Mouse (Mus musculus) MEL (cell line): ENCODE measurements around the gene 1600002K03Rik. TPM values are rescaled to one million over a fixed set of nuclear protein-coding genes. Genes with fewer than 3 reads are reported as not detected.

Source experiments
- DNase-seq: peaks from one replicate; pipeline ENCODE4 v3.0.0; 2011; ENCODE audit warnings: low read depth, low spot score
- H3K27ac ChIP-seq: 2 replicates; pipeline ENCODE4 v1.5.1; 2012; ENCODE audit warnings: low read depth, mild to moderate bottlenecking, control low read depth, low read length, moderate library complexity; ENCODE audit not compliant: control insufficient read depth
- H3K27me3 ChIP-seq, 2 experiments: fragments of 150-350 bp in 1 of 2; sonication (generic) in 1 of 2; 2 replicates each; pipeline ENCODE4 v1.6.1; 2012; ENCODE audit warnings: low read length in 2 of 2, mild to moderate bottlenecking in 2 of 2, improper control_type of control experiment in 1 of 2, moderate library complexity in 1 of 2; ENCODE audit not compliant: insufficient read depth in 2 of 2, control insufficient read depth in 1 of 2
- H3K36me3 ChIP-seq, 2 experiments: 2 replicates each; pipeline ENCODE4 v1.6.1; 2012 to 2014; ENCODE audit warnings: low read length in 2 of 2, improper control_type of control experiment in 1 of 2, inconsistent platforms in 1 of 2, mild to moderate bottlenecking in 1 of 2; ENCODE audit not compliant: insufficient read depth in 2 of 2, control insufficient read depth in 1 of 2
- H3K4me1 ChIP-seq, 2 experiments: fragments of 150-350 bp in 1 of 2; sonication (generic) in 1 of 2; 2 replicates each; pipeline ENCODE4 v1.6.1; 2012; ENCODE audit warnings: low read length in 2 of 2, improper control_type of control experiment in 1 of 2, mild to moderate bottlenecking in 1 of 2; ENCODE audit not compliant: insufficient read depth in 2 of 2, control insufficient read depth in 1 of 2
- H3K4me3 ChIP-seq, 2 experiments: fragments of 150-350 bp in 1 of 2; sonication (generic) in 1 of 2; 2 replicates each; pipeline ENCODE4 v1.5.1; 2012; ENCODE audit warnings: low read depth in 2 of 2, low read length in 2 of 2, mild to moderate bottlenecking in 2 of 2, moderate library complexity in 2 of 2, control low read depth in 1 of 2, improper control_type of control experiment in 1 of 2; ENCODE audit not compliant: control insufficient read depth in 1 of 2, insufficient read depth in 1 of 2
- H3K79me2 ChIP-seq: 2 replicates; pipeline ENCODE4 v1.6.1; 2012; ENCODE audit warnings: mild to moderate bottlenecking, low read length, moderate library complexity; ENCODE audit not compliant: control insufficient read depth, poor library complexity, insufficient read depth
- H3K9ac ChIP-seq: 2 replicates; pipeline ENCODE4 v1.6.1; 2012; ENCODE audit warnings: low read depth, mild to moderate bottlenecking, control low read depth, low read length, moderate library complexity; ENCODE audit not compliant: control insufficient read depth, poor library complexity, severe bottlenecking
- H3K9me3 ChIP-seq: fragments of 150-350 bp; sonication (generic); replicated peaks from 2 replicates; pipeline ENCODE4 v1.6.1; 2012; ENCODE audit warnings: mild to moderate bottlenecking, low read length, improper control_type of control experiment, moderate library complexity; ENCODE audit not compliant: insufficient read depth
- CTCF ChIP-seq, 3 experiments: IDR thresholded peaks in 2 of 3; conservative IDR thresholded peaks in 1 of 3; 2 replicates each; pipeline ENCODE4 v1.5.1; 2011 to 2012; ENCODE audit warnings: low read length in 3 of 3, low read depth in 2 of 3, mild to moderate bottlenecking in 2 of 3, improper control_type of control experiment in 1 of 3, inconsistent platforms in 1 of 3, mixed read lengths in 1 of 3, moderate library complexity in 1 of 3; ENCODE audit not compliant: control insufficient read depth in 1 of 3, insufficient read depth in 1 of 3, poor library complexity in 1 of 3, severe bottlenecking in 1 of 3
- E2F4 ChIP-seq: IDR thresholded peaks from 2 replicates; pipeline ENCODE4 v1.6.1; 2011; ENCODE audit warnings: low read depth, low read length, improper control_type of control experiment, borderline replicate concordance
- ELF1 ChIP-seq: IDR thresholded peaks from 2 replicates; pipeline ENCODE4 v1.6.1; 2014; ENCODE audit warnings: low read depth, mild to moderate bottlenecking, inconsistent platforms, low read length, improper control_type of control experiment, moderate library complexity
- GABPA ChIP-seq: IDR thresholded peaks from 2 replicates; pipeline ENCODE4 v1.6.1; 2012; ENCODE audit warnings: low read depth, mild to moderate bottlenecking, inconsistent platforms, low read length, improper control_type of control experiment, moderate library complexity
- GATA1 ChIP-seq: IDR thresholded peaks from 2 replicates; pipeline ENCODE4 v1.6.1; 2011; ENCODE audit warnings: low read depth, low read length, improper control_type of control experiment
- MAFK ChIP-seq: IDR thresholded peaks from 2 replicates; pipeline ENCODE4 v1.6.1; 2011; ENCODE audit warnings: low read depth, mild to moderate bottlenecking, low read length, improper control_type of control experiment, borderline replicate concordance
- MEF2A ChIP-seq: IDR thresholded peaks from 2 replicates; pipeline ENCODE4 v1.6.1; 2014; ENCODE audit warnings: low read depth, mild to moderate bottlenecking, inconsistent platforms, low read length, improper control_type of control experiment; ENCODE audit not compliant: poor library complexity, insufficient replicate concordance, severe bottlenecking; ENCODE audit errors: extremely low read depth
- MYB ChIP-seq: IDR thresholded peaks from 2 replicates; pipeline ENCODE4 v1.6.1; 2011; ENCODE audit warnings: mild to moderate bottlenecking, low read depth, low read length, improper control_type of control experiment
- MYC ChIP-seq: IDR thresholded peaks from 2 replicates; pipeline ENCODE4 v1.6.1; 2011; ENCODE audit warnings: low read depth, mild to moderate bottlenecking, low read length, improper control_type of control experiment, moderate library complexity
- POLR2AphosphoS5 ChIP-seq: IDR thresholded peaks from 2 replicates; pipeline ENCODE4 v1.6.1; 2012; ENCODE audit warnings: low read depth, borderline replicate concordance, mild to moderate bottlenecking, inconsistent platforms, low read length, moderate library complexity, mixed read lengths
- RAD21 ChIP-seq: IDR thresholded peaks from 2 replicates; pipeline ENCODE4 v1.6.1; 2011; ENCODE audit warnings: mild to moderate bottlenecking, low read depth, low read length, improper control_type of control experiment
- SIN3A ChIP-seq: IDR thresholded peaks from 2 replicates; pipeline ENCODE4 v1.6.1; 2012; ENCODE audit warnings: low read length, improper control_type of control experiment, inconsistent platforms
- SMC3 ChIP-seq: IDR thresholded peaks from 2 replicates; pipeline ENCODE4 v1.6.1; 2011; ENCODE audit warnings: low read depth, low read length, improper control_type of control experiment
- TAL1 ChIP-seq: IDR thresholded peaks from 2 replicates; pipeline ENCODE4 v1.6.1; 2012; ENCODE audit warnings: mild to moderate bottlenecking, inconsistent platforms, low read length, moderate library complexity, mixed read lengths
- TBP ChIP-seq: IDR thresholded peaks from 2 replicates; pipeline ENCODE4 v1.8.0; 2011; ENCODE audit warnings: low read depth, low read length, improper control_type of control experiment
- TCF12 ChIP-seq: IDR thresholded peaks from 2 replicates; pipeline ENCODE4 v1.6.1; 2014; ENCODE audit warnings: low read depth, mild to moderate bottlenecking, inconsistent platforms, low read length, improper control_type of control experiment, moderate library complexity
- UBTF ChIP-seq: IDR thresholded peaks from 2 replicates; pipeline ENCODE4 v1.6.1; 2012; ENCODE audit warnings: low read depth, mild to moderate bottlenecking, inconsistent platforms, low read length, improper control_type of control experiment, moderate library complexity, borderline replicate concordance; ENCODE audit not compliant: insufficient read depth
- USF1 ChIP-seq: IDR thresholded peaks from 2 replicates; pipeline ENCODE4 v1.6.1; 2014; ENCODE audit warnings: low read depth, mild to moderate bottlenecking, inconsistent platforms, low read length, improper control_type of control experiment, moderate library complexity
- USF2 ChIP-seq, 2 experiments: IDR thresholded peaks; 2 replicates each; pipeline ENCODE4 v1.6.1; 2011 to 2012; ENCODE audit warnings: improper control_type of control experiment in 2 of 2, low read length in 2 of 2, borderline replicate concordance in 1 of 2, inconsistent platforms in 1 of 2, low read depth in 1 of 2, mild to moderate bottlenecking in 1 of 2; ENCODE audit not compliant: insufficient read depth in 1 of 2
- ZC3H11A ChIP-seq: IDR thresholded peaks from 2 replicates; pipeline ENCODE4 v1.6.1; 2012; ENCODE audit warnings: low read depth, mild to moderate bottlenecking, inconsistent platforms, low read length, improper control_type of control experiment
- ZKSCAN1 ChIP-seq: IDR thresholded peaks from 2 replicates; pipeline ENCODE4 v1.6.1; 2012; ENCODE audit warnings: low read depth, mild to moderate bottlenecking, inconsistent platforms, low read length, improper control_type of control experiment, moderate library complexity
- ZMIZ1 ChIP-seq: IDR thresholded peaks from 2 replicates; pipeline ENCODE4 v1.6.1; 2012; ENCODE audit warnings: low read depth, mild to moderate bottlenecking, inconsistent platforms, low read length, improper control_type of control experiment, moderate library complexity
- ZNF384 ChIP-seq: IDR thresholded peaks from 2 replicates; pipeline ENCODE4 v1.6.1; 2012; ENCODE audit warnings: low read depth, mild to moderate bottlenecking, inconsistent platforms, low read length, improper control_type of control experiment
- polyA plus RNA-seq, 2 experiments: library from polyadenylated mRNA; stranded (reverse) in 1 of 2; unstranded in 1 of 2; fragments of >175 nt in 1 of 2; fragments of >200 nt in 1 of 2; gene quantifications; 2 replicates each; pipeline versions ENCODE4 v1.2.1 to v1.2.4; 2012; ENCODE audit warnings: low replicate concordance in 2 of 2, low read depth in 1 of 2; ENCODE audit not compliant: insufficient read length in 2 of 2, insufficient read depth in 1 of 2, missing spikeins in 1 of 2
- total RNA-seq: library from RNA; depleted of rRNA; stranded (reverse); fragments of 300-350 nt; gene quantifications from 2 replicates; pipeline ENCODE4 v1.2.3, GENCODE M21; 2012

The 1600002K03Rik gene
- total and polyA plus RNA-seq, 3 experiments = 11.4 to 16.9 TPM; not detected in 1

DNA sequence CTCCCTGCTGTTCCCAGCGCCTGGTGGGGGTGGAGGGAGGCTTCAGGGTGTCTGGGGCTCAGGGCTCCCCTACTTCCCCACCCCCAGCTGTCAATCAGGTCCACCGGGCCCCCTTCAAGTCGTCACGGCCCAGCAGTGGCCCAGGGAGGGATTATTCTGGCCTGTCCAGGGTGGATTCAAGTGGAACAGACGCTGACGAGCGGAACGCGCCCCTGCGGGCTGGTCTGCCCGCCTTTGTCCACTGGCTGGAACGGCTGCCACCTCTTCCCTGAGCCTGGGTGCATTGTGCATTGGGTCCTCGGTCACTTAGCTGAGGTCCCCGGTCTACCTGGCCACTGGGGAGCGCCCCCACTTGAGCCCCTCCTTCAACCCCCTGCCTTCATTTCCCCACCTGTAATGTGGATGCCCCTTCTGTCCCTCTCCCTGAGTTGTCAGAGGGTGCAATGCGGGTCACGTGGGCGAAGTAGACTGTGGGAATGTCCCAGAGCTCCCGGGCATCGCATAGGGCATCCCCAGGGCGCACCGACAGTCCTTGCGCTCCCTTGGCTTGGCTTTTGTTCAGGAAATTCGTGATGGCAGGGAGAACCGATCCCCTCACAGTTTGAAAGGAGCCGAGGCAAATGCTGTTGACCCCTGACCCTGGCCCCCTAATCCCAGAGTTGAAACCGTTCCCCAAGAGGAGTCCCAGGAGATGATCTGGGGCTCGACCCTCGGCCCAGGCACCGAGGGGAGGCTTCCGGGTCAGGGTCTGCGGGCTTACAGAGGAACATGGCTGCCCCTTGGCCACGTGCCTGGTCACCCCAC lies 24.2 kb downstream of the 1600002K03Rik start:
- Histone ChIP-seq H3K9me3 (no peaks in the 10 kb centered on the region), H3K4me1 (no peaks in the 10 kb centered on the region), H3K4me3 (no peak overlapping the region), H3K36me3 (no peaks in the 10 kb centered on the region), H3K9ac (no peak overlapping the region), H3K27me3 (peaks cover 0 to 3% of the 10 kb centered on the region in 2 experiments; a peak in 1 of 4 replicates), H3K79me2 (no peaks in the 10 kb centered on the region)
- DNase-seq = no peak
- TF ChIP-seq POLR2AphosphoS5 (no peak), E2F4 (no peak), MEF2A (no peak), TAL1 (no peak)
- TF ChIP-seq, all 39 proteins: peak for 0
- H3K27ac ChIP-seq = no peak overlapping the region

GRCm38 (mm10) chr10:80199440-80200008 lies 26.8 kb downstream of the 1600002K03Rik start:
- Histone ChIP-seq H3K79me2 (no peaks in the 10 kb centered on the region), H3K9me3 (no peaks in the 10 kb centered on the region), H3K9ac (no peak overlapping the region)
- peak; percentile 84 for DNase-seq
- TF ChIP-seq GATA1 (no peak), SMC3 (peak; percentile 89), CTCF (IDR thresholded peaks at IDR 0.05 in 2 of 3, conservative IDR thresholded peaks at IDR 0.05 in 1 of 3; ENCODE audit: control insufficient read depth in 1 of 3, insufficient read depth in 1 of 3, low read depth in 2 of 3, low read length in 3 of 3, poor library complexity in 1 of 3, severe bottlenecking in 1 of 3) (peak; percentile 89 to 92 (median 91)), UBTF (no peak), ZC3H11A (peak; percentile 61), RAD21 (peak; percentile 67), TBP (no peak), MAFK (no peak)
- TF ChIP-seq, all 39 proteins: peak for 4
- Histone ChIP-seq H3K27me3 (peaks cover 4 to 10% of the 10 kb centered on the region in 2 experiments), H3K4me3 (no peak overlapping the region), H3K27ac (no peak overlapping the region), H3K4me1 (no peaks in the 10 kb centered on the region), H3K36me3 (no peaks in the 10 kb centered on the region)

DNA sequence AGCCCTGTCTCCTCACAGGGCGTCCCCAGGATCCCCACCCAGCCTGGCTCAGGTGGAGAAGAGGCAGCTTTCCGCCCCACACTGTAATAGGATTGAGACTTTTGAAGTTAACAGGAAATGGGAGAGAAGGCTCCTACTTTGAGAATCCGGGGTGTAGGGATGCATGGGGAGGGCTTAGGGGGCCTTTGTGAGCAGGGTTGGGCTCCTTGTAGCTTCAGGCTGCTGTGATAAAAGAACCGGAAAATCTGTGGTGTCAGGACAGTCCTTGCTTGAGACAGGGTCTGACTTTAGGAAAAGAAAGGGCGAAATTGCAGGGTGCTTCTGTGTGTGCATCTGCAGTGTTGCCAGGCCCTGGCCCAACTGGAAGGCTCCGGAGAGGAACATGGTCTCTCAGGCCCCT lies 27.7 kb downstream of the 1600002K03Rik start:
- no peaks in the 10 kb centered on the region for H3K4me1 ChIP-seq
- TF ChIP-seq ELF1 (no peak), ZKSCAN1 (no peak), ZNF384 (no peak), SIN3A (no peak), MEF2A (no peak), TBP (no peak), MYB (no peak), USF1 (no peak), USF2 (IDR thresholded peaks at IDR 0.05; ENCODE audit: borderline replicate concordance in 1 of 2, insufficient read depth in 1 of 2, low read depth in 1 of 2, low read length in 2 of 2) (no peak), ZMIZ1 (no peak), TCF12 (no peak), GABPA (no peak), MYC (no peak)
- DNase-seq = no peak
- H3K27ac ChIP-seq = no peak overlapping the region
- no peak overlapping the region for H3K4me3 ChIP-seq
- H3K27me3 ChIP-seq = peaks cover 4 to 16% of the 10 kb centered on the region in 2 experiments
- H3K79me2 ChIP-seq = no peaks in the 10 kb centered on the region
- no peaks in the 10 kb centered on the region for H3K36me3 ChIP-seq
- no peak overlapping the region for H3K9ac ChIP-seq
- H3K9me3 ChIP-seq = no peaks in the 10 kb centered on the region
